Mouse (Mus musculus): Measurements from ENCODE around the gene Rp9. TPM values are rescaled to one million over a fixed set of nuclear protein-coding genes. Genes with fewer than 3 reads are reported as not detected.
A peak's percentile ranks its signal among the peaks of the same experiment; 100 is the strongest.
"Not testable (repeated sequence)": the region's sequence is repeated elsewhere in the genome, so short reads cannot be mapped to it uniquely, and the experiment has no call there.

Gene Rp9
- polyA plus RNA-seq, 1 experiment, result 3.1 TPM

DNA sequence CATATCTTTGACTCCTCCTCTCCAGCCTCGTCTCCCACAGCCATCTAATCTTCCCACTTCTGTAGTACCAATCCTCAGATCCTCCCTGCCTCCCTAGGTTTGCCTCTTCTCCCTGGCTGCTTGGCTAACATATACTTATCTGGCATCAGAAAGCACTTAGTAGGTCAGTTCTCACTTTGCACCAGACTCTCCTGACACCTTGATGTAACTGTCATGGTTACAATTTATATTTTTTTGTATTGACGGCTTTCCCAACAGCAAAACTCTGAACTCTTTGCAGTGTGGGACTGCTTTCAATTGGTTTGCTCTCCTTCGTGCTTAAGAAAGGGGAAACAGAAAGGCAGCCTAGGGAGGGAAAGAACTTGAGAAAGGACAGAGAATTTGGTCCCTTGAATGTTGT is 53.4 kb downstream of the Rp9 start:
- Histone ChIP-seq H3K9me3 (ENCODE audit: control insufficient read depth, low read length) (no peaks in the 10 kb centered on the region), H3K4me3 (replicated peaks) (no peak overlapping the region), H3K36me3 (ENCODE audit: control insufficient read depth) (no peaks in the 10 kb centered on the region), H3K4me1 (ENCODE audit: control insufficient read depth) (peaks cover 16% of the 10 kb centered on the region), H3K27me3 (ENCODE audit: control insufficient read depth) (no peaks in the 10 kb centered on the region)
- TF ChIP-seq GATA1 (IDR thresholded peaks at IDR 0.05; ENCODE audit: low read length), result no peak
- TF ChIP-seq TAL1 (IDR thresholded peaks at IDR 0.05; ENCODE audit: low read length), result no peak

- peak within 1 kb of the TSS; percentile 75 for H3K4me3 ChIP-seq (replicated peaks)
- H3K9me3 ChIP-seq (ENCODE audit: control insufficient read depth, low read length), result no peaks in the 10 kb centered on the region
- peaks cover 16% of the 10 kb centered on the region for H3K4me1 ChIP-seq (ENCODE audit: control insufficient read depth)
- H3K36me3 ChIP-seq (ENCODE audit: control insufficient read depth), result no peaks in the 10 kb centered on the region
- H3K27me3 ChIP-seq (ENCODE audit: control insufficient read depth), result no peaks in the 10 kb centered on the region
- TF ChIP-seq TAL1 (IDR thresholded peaks at IDR 0.05; ENCODE audit: low read length), result no peak
- TF ChIP-seq GATA1 (IDR thresholded peaks at IDR 0.05; ENCODE audit: low read length), result no peak
Measured at GRCm38 (mm10) chr9:22411002-22411857, 58.3 kb downstream of the Rp9 start, which contains the start of gene 9530077C05Rik. 9530077C05Rik (plus strand) TSS chr9:22411513.

DNA sequence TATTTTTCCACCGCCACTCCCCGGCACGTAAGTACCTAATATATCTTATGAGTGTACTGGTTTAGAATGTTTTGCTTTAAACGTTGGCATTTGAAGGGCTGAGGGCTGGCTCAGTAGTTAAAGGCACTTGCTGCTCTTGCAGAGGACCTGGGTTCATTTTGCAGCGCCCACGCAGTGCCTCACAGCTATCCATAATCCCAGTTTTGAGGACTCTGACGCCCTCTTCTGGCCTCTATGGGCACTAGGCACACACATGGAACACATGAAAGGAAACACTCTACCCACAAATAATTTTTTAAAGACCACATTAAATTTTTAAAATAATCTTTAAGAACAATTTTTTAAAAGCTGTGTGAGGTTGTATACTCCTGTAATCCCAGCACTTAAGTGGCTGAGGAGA is 60.0 kb downstream of the Rp9 start:
- Histone ChIP-seq H3K27me3 (ENCODE audit: control insufficient read depth) (no peaks in the 10 kb centered on the region), H3K4me3 (replicated peaks) (no peak overlapping the region), H3K9me3 (ENCODE audit: control insufficient read depth, low read length) (no peaks in the 10 kb centered on the region), H3K36me3 (ENCODE audit: control insufficient read depth) (no peaks in the 10 kb centered on the region), H3K4me1 (ENCODE audit: control insufficient read depth) (peaks cover 16% of the 10 kb centered on the region)
- TF ChIP-seq TAL1 (IDR thresholded peaks at IDR 0.05; ENCODE audit: low read length) (no peak), GATA1 (IDR thresholded peaks at IDR 0.05; ENCODE audit: low read length) (no peak)

DNA sequence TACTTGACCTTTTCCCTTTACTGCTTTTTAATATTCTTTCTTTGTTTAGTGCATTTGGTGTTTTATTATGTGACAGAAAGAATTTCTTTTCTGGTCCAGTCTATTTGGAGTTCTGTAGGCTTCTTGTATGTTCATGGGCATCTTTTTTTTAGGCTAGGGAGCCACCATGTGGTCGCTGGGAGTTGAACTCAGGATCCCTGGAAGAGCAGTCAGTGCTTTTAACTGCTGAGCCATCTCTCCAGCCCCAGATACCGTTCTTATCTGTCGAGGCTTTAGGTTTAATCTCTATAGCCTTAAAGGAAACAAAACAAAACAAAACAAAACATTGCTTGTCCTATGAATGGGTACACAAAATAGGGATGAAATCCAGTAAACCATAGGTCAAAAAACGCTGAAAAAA is 61.2 kb downstream of the Rp9 start:
- H3K36me3 ChIP-seq (ENCODE audit: control insufficient read depth); H3K27me3 ChIP-seq (ENCODE audit: control insufficient read depth); H3K4me3 ChIP-seq (replicated peaks); H3K9me3 ChIP-seq (ENCODE audit: control insufficient read depth, low read length): not testable (repeated sequence)
- H3K4me1 ChIP-seq (ENCODE audit: control insufficient read depth), result peaks cover 16% of the 10 kb centered on the region

DNA sequence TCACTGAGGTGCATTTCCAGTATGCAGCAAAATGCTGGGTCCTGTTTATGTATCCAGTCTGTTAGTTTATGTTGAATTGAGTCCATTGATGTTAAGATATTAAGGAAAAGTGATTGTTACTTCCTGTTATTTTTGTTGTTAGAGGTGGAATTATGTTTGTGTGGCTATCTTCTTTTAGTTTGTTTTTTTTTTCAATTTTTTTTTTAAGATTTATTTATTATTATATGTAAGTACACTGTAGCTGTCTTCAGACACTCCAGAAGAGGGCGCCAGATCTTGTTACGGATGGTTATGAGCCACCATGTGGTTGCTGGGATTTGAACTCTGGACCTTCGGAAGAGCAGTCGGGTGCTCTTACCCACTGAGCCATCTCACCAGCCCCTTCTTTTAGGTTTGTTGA is 61.9 kb downstream of the Rp9 start:
- not testable (repeated sequence) for H3K27me3 ChIP-seq (ENCODE audit: control insufficient read depth); H3K4me3 ChIP-seq (replicated peaks); H3K36me3 ChIP-seq (ENCODE audit: control insufficient read depth); H3K9me3 ChIP-seq (ENCODE audit: control insufficient read depth, low read length)
- peaks cover 16% of the 10 kb centered on the region for H3K4me1 ChIP-seq (ENCODE audit: control insufficient read depth)

GRCm38 (mm10) chr9:22405414-22405813 is 64.1 kb downstream of the Rp9 start:
- Histone ChIP-seq H3K27me3 (ENCODE audit: control insufficient read depth) (no peaks in the 10 kb centered on the region), H3K4me3 (replicated peaks) (no peak overlapping the region), H3K4me1 (ENCODE audit: control insufficient read depth) (peaks cover 4% of the 10 kb centered on the region; the same call in 1 of the 2 replicates), H3K36me3 (ENCODE audit: control insufficient read depth) (no peaks in the 10 kb centered on the region), H3K9me3 (ENCODE audit: control insufficient read depth, low read length) (no peaks in the 10 kb centered on the region)
- TF ChIP-seq TAL1 (IDR thresholded peaks at IDR 0.05; ENCODE audit: low read length), result no peak

GRCm38 (mm10) chr9:22403501-22403900 is 66.0 kb downstream of the Rp9 start:
- H3K4me3 ChIP-seq (replicated peaks); H3K27me3 ChIP-seq (ENCODE audit: control insufficient read depth); H3K36me3 ChIP-seq (ENCODE audit: control insufficient read depth); H3K9me3 ChIP-seq (ENCODE audit: control insufficient read depth, low read length); H3K4me1 ChIP-seq (ENCODE audit: control insufficient read depth): not testable (repeated sequence)

DNA sequence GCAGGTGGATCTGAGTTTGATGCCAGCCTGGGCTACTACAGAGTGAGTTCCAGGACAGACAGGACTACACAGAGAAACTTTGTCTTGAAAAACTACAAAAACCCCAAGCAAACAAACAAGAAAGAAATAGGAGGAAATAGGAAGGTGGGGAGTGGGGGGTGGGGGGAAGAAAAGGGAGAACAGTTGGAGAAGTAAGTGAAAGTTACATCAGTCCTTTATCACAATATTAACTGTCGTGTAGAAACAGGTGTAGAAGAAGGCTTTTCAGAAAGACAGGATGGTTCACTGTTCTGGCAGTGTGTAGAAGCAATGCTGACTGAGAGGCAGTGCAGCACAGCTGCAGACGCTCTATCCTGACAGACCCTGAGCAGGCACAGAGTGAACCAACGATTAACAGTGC is 66.6 kb downstream of the Rp9 start:
- no peaks in the 10 kb centered on the region; the same call in 1 of the 2 replicates for H3K27me3 ChIP-seq (ENCODE audit: control insufficient read depth)
- no peaks in the 10 kb centered on the region for H3K9me3 ChIP-seq (ENCODE audit: control insufficient read depth, low read length)
- no peaks in the 10 kb centered on the region for H3K36me3 ChIP-seq (ENCODE audit: control insufficient read depth)
- TF ChIP-seq GATA1 (IDR thresholded peaks at IDR 0.05; ENCODE audit: low read length) (no peak), TAL1 (IDR thresholded peaks at IDR 0.05; ENCODE audit: low read length) (no peak)
- no peaks in the 10 kb centered on the region for H3K4me1 ChIP-seq (ENCODE audit: control insufficient read depth)
- no peak overlapping the region for H3K4me3 ChIP-seq (replicated peaks)

- Histone ChIP-seq H3K27me3 (ENCODE audit: control insufficient read depth) (no peaks in the 10 kb centered on the region; the same call in 1 of the 2 replicates), H3K36me3 (ENCODE audit: control insufficient read depth) (no peaks in the 10 kb centered on the region), H3K4me3 (replicated peaks) (no peak overlapping the region), H3K9me3 (ENCODE audit: control insufficient read depth, low read length) (no peaks in the 10 kb centered on the region), H3K4me1 (ENCODE audit: control insufficient read depth) (no peaks in the 10 kb centered on the region)
- no peak for TF ChIP-seq TAL1 (IDR thresholded peaks at IDR 0.05; ENCODE audit: low read length)
- TF ChIP-seq GATA1 (IDR thresholded peaks at IDR 0.05; ENCODE audit: low read length), result no peak
Measured at GRCm38 (mm10) chr9:22402001-22402400, 67.5 kb downstream of the Rp9 start.

DNA sequence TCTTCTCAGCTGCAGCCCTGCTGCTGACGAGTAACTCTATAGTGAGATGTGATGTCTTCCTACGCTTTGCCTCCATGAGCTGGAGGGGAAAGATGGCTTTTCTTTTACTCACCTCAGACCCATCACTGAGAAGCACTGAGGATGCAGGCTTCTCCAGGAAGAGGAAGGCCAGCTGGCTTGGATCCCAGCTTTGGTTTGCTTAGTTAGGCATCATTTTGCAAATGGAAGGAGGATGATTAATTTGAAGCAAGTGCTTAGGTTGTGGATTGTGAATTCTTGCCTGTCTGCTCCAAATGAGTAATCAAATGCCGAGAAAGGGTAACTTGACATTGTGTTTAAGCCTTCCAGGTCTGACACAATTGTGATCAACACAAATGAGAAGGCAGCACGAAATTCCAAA is 70.5 kb downstream of the Rp9 start:
- TF ChIP-seq GATA1 (IDR thresholded peaks at IDR 0.05; ENCODE audit: low read length) (no peak), TAL1 (IDR thresholded peaks at IDR 0.05; ENCODE audit: low read length) (no peak)
- H3K9me3 ChIP-seq (ENCODE audit: control insufficient read depth, low read length), result no peaks in the 10 kb centered on the region

More for the DNA sequence above, 70.5 kb downstream of the Rp9 start:
- H3K27me3 ChIP-seq (ENCODE audit: control insufficient read depth), result no peaks in the 10 kb centered on the region; the same call in 1 of the 2 replicates
- H3K4me1 ChIP-seq (ENCODE audit: control insufficient read depth), result no peaks in the 10 kb centered on the region
- no peak overlapping the region for H3K4me3 ChIP-seq (replicated peaks)
- H3K36me3 ChIP-seq (ENCODE audit: control insufficient read depth), result no peaks in the 10 kb centered on the region

Measured in erythroblast, embryonic 14.5 days (primary cell).